Mouse (Mus musculus): ENCODE data around the gene Olfr1261. TPM values are rescaled to one million over a fixed set of nuclear protein-coding genes. Genes with fewer than 3 reads are reported as not detected.

Olfr1261 gene
- not detected for total RNA-seq (2021)
- long read RNA-seq, experiment 1 = 0 reads
- long read RNA-seq, experiment 2 = 0 reads

DNA sequence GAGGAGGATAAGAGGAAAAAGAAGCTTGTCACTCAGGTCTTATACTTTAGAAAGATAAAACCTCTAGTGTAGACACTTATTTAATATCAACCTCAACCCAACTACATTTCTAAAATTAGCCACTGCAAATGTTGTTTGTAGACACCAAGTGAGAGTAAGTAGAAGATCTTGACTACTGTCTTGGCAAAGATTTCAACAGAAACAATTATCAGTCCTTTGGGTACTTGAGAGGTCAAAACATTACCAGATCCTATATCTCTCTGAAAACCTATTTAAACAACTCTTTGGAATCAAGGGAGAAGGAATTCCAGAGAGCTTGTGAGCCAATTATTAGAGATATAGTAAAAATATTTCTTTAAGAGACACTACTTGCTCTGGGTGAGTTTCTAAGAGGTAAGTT is at the start of gene Olfr1261:
Gene Olfr1261 (plus strand): TSS at position 301 of the 400 bp plus-strand sequence.
- intact Hi-C loops (cut with DNase I) = no loop called here
- no peak for DNase-seq

DNA sequence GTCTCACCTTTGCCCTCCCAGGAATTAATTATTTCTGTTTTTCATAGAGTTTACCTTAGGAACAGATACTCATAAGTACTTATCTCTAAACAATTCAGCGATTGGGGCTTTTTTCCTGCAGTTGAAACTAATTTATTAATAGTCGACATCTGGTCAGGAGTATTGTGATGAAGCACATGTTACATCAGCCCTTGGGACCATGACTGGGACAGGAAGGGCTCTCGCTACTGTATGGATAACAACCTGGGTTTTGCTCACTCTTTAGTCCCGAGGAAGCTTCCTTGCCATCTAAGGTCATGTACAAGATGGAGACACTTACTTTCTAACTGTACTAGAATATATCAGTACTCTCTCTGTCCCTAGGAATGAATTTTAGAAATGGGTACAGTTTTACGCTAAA is 42.5 kb upstream of the Olfr1261 start, which contains the start of gene Olfr1259:
Gene Olfr1259 (minus strand): TSS at position 101 of the 400 bp plus-strand sequence.
- DNase-seq = no peak
- intact Hi-C loops (cut with DNase I) = no loop called here

DNA sequence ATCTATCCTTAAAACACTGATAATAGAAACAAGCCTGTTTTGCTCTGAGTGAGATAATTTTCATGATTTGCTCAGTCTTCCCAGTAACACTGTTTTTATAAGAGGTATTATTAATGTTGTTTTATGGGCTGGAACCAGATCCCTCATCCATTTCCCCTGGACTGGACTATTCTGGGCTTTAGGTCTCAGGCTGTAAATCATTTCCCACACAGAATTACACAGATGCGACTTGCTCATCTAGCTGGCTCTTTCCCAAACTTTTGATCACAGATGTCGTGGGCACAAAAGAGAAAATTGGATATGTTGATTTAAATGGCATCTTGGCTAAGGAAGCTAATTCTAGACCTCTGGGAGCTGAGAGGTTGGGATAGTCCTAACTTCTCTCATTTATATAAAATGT is 16.8 kb upstream of the Olfr1261 start, which contains the start of gene Olfr1260:
Gene Olfr1260 (plus strand): TSS at position 157 of the 400 bp plus-strand sequence.
- intact Hi-C loops (cut with DNase I) = no loop called here
- DNase-seq = no peak

DNA sequence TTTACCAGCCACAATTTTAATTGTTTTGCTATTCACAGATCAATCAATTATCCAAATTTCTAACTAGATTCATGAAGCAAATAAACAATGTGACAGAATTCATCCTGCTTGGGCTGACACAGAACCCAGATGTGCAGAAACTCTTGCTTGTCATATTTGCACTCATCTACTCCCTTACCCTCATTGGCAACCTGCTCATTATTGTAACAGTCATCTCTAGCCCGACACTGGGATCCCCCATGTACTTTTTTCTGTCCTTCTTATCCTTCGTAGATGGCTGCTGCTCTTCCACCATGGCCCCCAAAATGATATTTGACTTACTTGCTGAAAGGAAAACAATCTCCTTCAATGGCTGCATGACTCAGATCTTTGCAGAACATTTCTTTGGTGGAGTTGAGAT is 13.3 kb upstream of the Olfr1261 start:
- intact Hi-C loops (cut with DNase I) = no loop called here
- DNase-seq = no peak

DNA sequence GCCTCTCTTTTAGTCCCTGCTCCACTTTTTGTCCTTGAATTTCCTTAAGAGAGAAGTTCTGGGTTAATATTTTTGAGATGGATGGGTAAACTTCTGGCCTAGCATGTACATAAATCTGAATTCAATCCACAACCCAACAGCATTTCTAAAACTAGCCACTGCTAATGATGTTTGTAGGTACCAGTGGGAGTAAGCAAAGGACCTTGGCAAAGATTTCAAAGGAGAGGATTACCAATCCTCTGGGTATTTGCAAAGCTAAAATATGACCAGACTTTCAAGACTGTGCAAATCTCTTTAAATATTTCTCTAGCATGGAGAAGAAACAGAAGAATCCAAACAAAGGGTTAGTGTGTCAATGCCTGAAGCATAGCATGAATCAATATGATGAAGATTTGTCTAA is 8.8 kb downstream of the Olfr1261 start, which contains the start of gene Olfr1262:
Gene Olfr1262 (plus strand): TSS at position 301 of the 400 bp plus-strand sequence.
- no peak for DNase-seq
- intact Hi-C loops (cut with DNase I) = no loop called here

DNA sequence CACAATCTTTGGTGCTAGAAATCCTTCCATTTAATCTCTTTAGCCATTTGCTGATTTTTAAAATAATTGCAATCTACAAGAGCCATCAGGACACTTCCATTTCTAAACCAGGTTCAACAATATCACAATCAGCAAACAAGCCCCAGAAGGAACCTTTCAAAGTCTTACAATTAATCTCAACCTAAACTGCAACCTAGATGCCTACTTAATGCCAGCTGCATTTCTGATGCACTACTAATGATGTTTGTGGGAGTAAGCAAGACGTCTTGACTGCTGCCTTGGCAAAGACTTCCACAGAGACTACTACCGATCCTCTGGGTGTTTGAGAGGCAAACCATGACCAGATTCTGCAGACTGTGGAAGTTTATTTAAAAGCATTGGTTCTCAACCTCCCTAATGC is 20.8 kb downstream of the Olfr1261 start, which contains the start of gene Olfr1263:
Gene Olfr1263 (plus strand): TSS at position 301 of the 400 bp plus-strand sequence.
- no peak for DNase-seq
- intact Hi-C loops (cut with DNase I) = no loop called here

DNA sequence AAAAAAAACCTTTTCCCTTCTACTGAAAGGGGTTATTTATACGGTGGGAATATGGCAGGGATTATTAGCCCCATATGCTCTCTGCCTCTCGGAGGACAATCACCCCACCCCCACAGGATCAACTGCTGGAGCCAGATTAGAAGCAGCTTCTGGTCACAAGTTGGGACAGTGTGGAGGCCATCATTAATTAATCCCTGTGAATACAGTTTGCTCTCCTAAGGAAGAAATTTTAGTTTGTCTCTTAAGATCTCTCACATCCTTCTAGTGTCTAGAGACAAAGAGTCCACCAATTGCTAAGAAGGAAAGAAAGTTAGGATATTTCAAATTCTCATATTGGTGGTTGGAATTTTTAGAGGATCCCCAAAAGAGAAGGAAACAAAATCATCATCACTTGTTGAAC is 34.5 kb downstream of the Olfr1261 start, which contains the start of gene Olfr1264:
Gene Olfr1264 (minus strand): TSS at position 101 of the 400 bp plus-strand sequence.
- intact Hi-C loops (cut with DNase I) = no loop called here
- no peak for DNase-seq

DNA sequence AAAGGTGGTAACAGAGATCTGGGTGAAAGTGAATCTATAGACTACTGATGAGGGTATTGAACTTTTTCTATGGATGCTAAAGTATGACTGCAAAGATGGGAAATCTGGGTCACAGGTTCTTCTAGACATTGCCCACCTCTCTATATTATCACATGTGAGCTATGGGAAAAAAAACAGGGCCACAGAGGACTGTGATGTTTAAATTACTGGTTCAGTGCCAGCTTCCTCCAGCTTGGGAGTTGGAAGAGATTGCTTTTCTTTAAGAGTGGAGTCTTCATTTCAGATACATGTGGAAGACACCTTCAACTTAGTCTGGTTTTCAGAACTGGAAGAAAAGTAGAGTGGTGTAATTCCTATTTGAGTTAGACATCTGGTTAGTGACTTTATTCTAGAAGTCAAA is 44.0 kb downstream of the Olfr1261 start, which contains the start of gene Olfr1265:
Gene Olfr1265 (plus strand): TSS at position 301 of the 400 bp plus-strand sequence.
- intact Hi-C loops (cut with DNase I) = no loop called here
- no peak for DNase-seq

Other genes starting within 250 kb of the Olfr1261 start
- gene Olfr1253, start 234.1 kb upstream of the Olfr1261 start, total RNA-seq (2021) = not detected
- gene Olfr1254, start 197.6 kb upstream of the Olfr1261 start, total RNA-seq (2021) = not detected
- gene Olfr1255, start 179.2 kb upstream of the Olfr1261 start, total RNA-seq (2021) = not detected
- gene Olfr1256, start 149.7 kb upstream of the Olfr1261 start, total RNA-seq (2021) = not detected
- gene Olfr48, start 143.0 kb upstream of the Olfr1261 start, total RNA-seq (2021) = not detected
- gene Olfr1257, start 112.8 kb upstream of the Olfr1261 start, total RNA-seq (2021) = not detected
- not detected for gene Olfr1258, start 63.9 kb upstream of the Olfr1261 start, total RNA-seq (2021)
- not detected for gene Olfr1259, start 42.6 kb upstream of the Olfr1261 start, total RNA-seq (2021)
- not detected for gene Olfr1260, start 16.9 kb upstream of the Olfr1261 start, total RNA-seq (2021)
- gene Olfr1262, start 8.9 kb downstream of the Olfr1261 start, total RNA-seq (2021) = not detected
- not detected for gene Olfr1263, start 20.9 kb downstream of the Olfr1261 start, total RNA-seq (2021)
- gene Olfr1264, start 34.4 kb downstream of the Olfr1261 start, total RNA-seq (2021) = not detected
- gene Olfr1265, start 44.1 kb downstream of the Olfr1261 start, total RNA-seq (2021) = not detected
- gene Olfr140, start 72.4 kb downstream of the Olfr1261 start, total RNA-seq (2021) = not detected
- not detected for gene Olfr1269, start 130.2 kb downstream of the Olfr1261 start, total RNA-seq (2021)
- gene Olfr32, start 151.1 kb downstream of the Olfr1261 start, total RNA-seq (2021) = not detected
- not detected for gene Olfr1270, start 161.9 kb downstream of the Olfr1261 start, total RNA-seq (2021)
- gene Olfr1506, start 233.3 kb downstream of the Olfr1261 start, total RNA-seq (2021) = not detected

Measured in heart, postnatal 14 days (tissue).